Mouse (Mus musculus) neutrophil, adult 83 days (primary cell): ENCODE data around the gene 9530077C05Rik. TPM values are rescaled to one million over a fixed set of nuclear protein-coding genes. Genes with fewer than 3 reads are reported as not detected.

Experiments
- total RNA-seq, 2 experiments: library from RNA; stranded (reverse); gene quantifications; one replicate each; pipeline ENCODE4 v1.2.4; 2023

Gene 9530077C05Rik
- total RNA-seq = 1 to 10 TPM; 5.1 to 6.5 TPM

DNA sequence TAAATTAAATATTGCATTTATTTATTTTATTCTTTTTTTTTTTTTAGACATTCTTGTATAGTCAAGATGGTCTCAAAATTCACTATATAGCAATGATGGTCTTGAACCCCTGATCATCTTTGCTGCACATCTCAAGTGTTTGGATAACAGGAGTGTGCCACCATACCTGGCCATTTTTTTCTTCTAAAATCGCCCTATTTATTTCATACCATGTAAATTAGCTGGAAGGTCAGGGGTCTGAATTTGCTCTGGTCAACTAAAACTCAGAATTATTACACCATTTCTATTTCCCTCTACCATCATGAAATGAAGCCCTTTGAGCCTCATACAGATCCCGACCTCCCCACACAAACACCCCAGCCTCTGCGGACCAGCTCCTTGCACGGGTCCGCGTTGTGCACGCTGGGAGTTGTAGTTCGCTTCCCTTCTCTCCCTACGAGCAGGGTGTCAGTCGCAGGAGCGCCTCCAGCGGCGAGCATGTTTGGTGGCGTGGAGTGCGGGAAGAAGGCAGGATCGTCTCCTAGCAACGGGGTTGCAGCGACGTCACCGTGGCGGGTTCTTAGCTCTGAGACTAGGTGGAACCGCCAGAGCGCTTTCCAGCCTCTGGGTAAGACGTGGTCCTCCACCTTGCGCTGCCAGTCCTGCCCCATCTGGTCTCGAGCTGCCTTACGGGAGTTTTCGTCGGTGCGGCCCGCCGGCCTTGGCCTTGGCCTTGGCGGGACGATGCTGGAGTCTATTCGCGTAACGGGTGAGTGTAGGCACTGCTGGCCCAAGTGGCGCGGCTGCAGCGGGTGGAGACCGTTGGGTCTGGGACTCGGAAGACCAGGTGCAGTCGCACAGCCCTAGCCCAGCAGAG lies at the start of gene 9530077C05Rik:
Gene 9530077C05Rik, plus strand, starts transcription at position 512 of the 856 bp plus-strand sequence.

DNA sequence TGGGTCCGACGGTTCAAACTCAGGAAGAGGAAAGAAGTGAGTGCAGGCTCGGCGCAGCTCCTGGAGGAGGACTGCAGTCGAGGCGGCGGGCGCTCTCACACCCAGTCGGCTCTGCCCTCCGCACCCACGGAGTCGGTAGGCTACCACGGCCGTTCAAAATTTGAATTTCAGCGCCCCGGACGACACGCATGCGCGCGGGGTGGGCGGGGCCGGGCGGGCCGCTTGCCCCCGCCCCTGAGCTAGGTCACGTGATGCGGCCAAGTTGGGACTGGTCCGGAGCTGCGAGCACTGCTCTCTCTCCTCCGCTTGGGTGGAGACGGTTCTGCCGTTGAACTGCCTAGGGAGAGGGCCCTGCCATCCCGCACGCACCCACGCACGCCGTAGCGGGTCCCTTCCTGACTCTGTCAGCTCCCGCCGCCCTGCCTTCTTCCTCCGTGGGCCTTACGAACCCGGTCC lies 22.3 kb upstream of the 9530077C05Rik start, which contains the start of gene Anln:
Gene Anln, minus strand, starts transcription at position 168 of the 456 bp plus-strand sequence.

DNA sequence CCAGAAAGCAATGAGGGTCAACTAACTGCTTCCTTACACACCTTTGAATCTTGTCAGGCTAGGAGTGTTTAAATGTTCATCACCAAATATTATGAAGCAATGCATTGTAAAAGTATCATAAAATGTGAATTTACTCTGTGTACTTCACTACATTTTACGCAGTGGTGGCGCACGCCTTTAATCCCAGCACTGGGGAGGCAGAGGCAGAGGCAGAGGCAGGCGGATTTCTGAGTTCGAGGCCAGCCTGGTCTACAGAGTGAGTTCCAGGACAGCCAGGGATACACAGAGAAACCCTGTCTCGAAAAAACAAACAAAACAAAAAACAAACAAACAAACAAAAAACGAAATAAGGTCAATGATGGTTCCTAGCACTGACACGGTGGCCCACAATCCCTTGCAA lies 42.7 kb downstream of the 9530077C05Rik start, which contains the start of gene Gm17545:
Gene Gm17545, plus strand, starts transcription at position 301 of the 400 bp plus-strand sequence.

DNA sequence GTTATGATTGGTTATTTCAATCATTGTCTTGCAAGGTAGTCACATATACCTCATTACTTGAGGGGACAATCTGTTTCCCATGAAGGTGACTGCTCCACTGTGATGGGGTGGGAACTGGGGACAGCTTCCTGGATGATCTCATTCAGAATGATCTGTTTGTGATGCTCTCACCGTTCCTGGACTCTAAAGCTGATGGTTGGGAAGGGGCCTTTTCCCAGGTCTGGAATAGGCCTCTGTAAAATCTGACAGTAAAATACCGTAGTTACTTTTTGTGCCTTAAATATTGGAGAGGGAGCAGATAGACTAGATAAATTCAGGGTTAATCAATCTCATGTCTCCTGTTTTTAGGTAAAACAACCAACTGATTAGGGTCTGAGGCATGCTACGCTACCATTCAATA lies 58.3 kb downstream of the 9530077C05Rik start, which contains the start of gene Rp9:
Gene Rp9, minus strand, starts transcription at position 101 of the 400 bp plus-strand sequence.

DNA sequence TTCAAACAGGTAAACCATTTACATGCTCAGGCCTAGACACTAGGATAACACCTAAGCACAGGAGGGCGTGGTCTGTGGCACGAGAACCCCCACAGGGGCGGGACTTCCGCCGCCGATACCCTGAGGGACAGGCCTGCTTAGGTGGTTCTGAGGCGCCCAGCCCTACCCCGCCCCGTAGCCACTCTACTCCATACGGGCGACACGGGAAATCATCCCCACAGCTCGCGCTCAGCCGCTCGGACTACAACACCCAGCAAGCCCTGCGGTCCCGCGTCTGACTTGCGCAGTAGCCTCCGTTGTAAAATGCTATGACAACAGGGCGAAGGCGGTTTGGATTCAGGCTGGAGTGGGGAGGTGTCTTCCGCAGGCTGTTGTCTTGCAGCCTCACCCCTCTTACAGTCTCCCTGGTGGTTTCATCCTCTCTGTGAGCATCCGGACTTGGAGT lies 64.1 kb downstream of the 9530077C05Rik start, which contains the start of gene Bbs9:
Gene Bbs9, plus strand, starts transcription at position 292 of the 445 bp plus-strand sequence.

Other genes starting within 250 kb of the 9530077C05Rik start
- not detected for gene Zfp872, start 223.4 kb upstream of the 9530077C05Rik start, total RNA-seq
- 10 to 100 TPM; 12.4 to 17.5 TPM for gene Zfp809, start 185.8 kb upstream of the 9530077C05Rik start, total RNA-seq
- under 1 TPM; 0.26 to 0.40 TPM for gene Zfp599, start 151.6 kb upstream of the 9530077C05Rik start, total RNA-seq
- 1 to 10 TPM; 6.3 to 6.7 TPM for gene Zfp810, start 103.9 kb upstream of the 9530077C05Rik start, total RNA-seq
- gene Anln, start 22.3 kb upstream of the 9530077C05Rik start, total RNA-seq = 10 to 100 TPM; 52.6 to 54.7 TPM
- gene Gm17545, start 42.8 kb downstream of the 9530077C05Rik start, total RNA-seq = not detected
- 10 to 100 TPM; 47.1 to 51.9 TPM for gene Rp9, start 58.2 kb downstream of the 9530077C05Rik start, total RNA-seq
- gene Bbs9, start 64.2 kb downstream of the 9530077C05Rik start, total RNA-seq = 10 to 100 TPM; 15.0 to 18.0 TPM